Mouse (Mus musculus) Muller cell, postnatal 12 days (primary cell): ENCODE results near the gene Timm10b.

Experiments
- DNase-seq: peaks from one replicate; pipeline ENCODE4 v3.0.0-alpha.2; 2015; ENCODE audit errors: inconsistent ontology term

The Timm10b gene

GRCm38 (mm10) chr7:105640894-105641255, 1.0 kb downstream of the Timm10b start:
- peak; percentile 24 for DNase-seq

DNA sequence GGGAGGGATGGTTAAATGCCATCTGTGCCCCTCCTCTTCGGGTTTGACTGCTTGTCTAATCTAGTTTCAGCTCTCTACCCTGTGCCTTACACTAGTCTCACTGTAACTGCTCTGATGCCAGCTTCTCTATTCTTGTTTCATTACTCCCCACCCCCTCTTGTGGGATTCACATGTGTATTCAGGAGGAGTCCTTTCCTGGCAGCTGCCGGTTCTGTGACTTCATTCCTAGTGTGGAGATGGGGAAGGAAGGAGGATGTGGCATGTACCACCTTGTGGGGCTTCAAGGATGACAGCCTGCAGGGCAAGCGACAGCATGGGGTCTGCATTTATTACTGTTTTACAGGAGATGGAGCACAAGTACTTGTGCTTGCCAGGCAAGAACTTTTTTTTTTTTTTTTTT, 2.1 kb downstream of the Timm10b start:
- no peak for DNase-seq

GRCm38 (mm10) chr7:105650639-105651435, 11.0 kb downstream of the Timm10b start, which contains the start of gene Dnhd1:
TSS of gene Dnhd1 (plus strand) at chr7:105650827.
- DNase-seq = peak; percentile 88

- no peak for DNase-seq
Measured at GRCm38 (mm10) chr7:105685541-105686197, 45.8 kb downstream of the Timm10b start.

DNA sequence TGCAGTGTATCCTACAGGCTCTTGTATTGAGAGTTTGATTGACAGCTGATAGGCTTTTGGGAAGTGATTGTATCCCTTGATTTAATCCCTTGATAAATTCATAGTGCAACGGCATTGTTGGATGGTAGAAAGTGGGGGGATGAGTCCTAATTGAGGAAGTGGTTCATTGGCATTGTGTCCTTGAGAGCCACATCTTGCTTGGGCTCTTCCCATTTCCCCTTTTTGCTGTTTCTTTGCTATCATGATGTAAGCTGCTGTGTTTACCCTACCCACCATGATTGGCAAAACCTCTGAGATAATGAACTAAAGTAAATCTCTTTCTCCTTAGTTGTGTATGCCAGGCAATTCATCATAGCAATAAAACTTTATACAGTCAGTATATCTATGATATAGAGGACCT, 51.0 kb downstream of the Timm10b start:
- no peak for DNase-seq
